Mouse (Mus musculus) lung, embryonic 15.5 days (tissue): ENCODE results near the gene Krt78. TPM values are rescaled to one million over a fixed set of nuclear protein-coding genes. Genes with fewer than 3 reads are reported as not detected.

Experiments used
- ATAC-seq: fragments of 200-750 bp; cut with Nextera tagmentation; 2 replicates; pipeline ENCODE4 v1.8.0; 2017; ENCODE audit warnings: moderate number of reproducible peaks, borderline replicate concordance; ENCODE audit not compliant: low FRiP score, low TSS enrichment; ENCODE audit errors: extremely low read depth
- H3K27ac ChIP-seq: fragments of 300-500 bp; sonication (generic); 2 replicates; pipeline ENCODE4 v1.5.1; 2015; ENCODE audit warnings: moderate library complexity, mild to moderate bottlenecking, inconsistent platforms
- H3K27me3 ChIP-seq: fragments of 300-500 bp; sonication (generic); 2 replicates; pipeline ENCODE4 v1.6.1; 2015; ENCODE audit warnings: inconsistent platforms
- H3K36me3 ChIP-seq: fragments of 300-500 bp; sonication (generic); 2 replicates; pipeline ENCODE4 v1.6.1; 2015; ENCODE audit warnings: inconsistent platforms
- H3K4me1 ChIP-seq: fragments of 300-500 bp; sonication (generic); 2 replicates; pipeline ENCODE4 v1.6.1; 2015; ENCODE audit warnings: inconsistent platforms
- H3K4me2 ChIP-seq: fragments of 300-500 bp; sonication (generic); 2 replicates; pipeline ENCODE4 v1.6.1; 2015; ENCODE audit warnings: inconsistent platforms, mild to moderate bottlenecking, moderate library complexity
- H3K4me3 ChIP-seq: fragments of 300-500 bp; sonication (generic); 2 replicates; pipeline ENCODE4 v1.5.1; 2015; ENCODE audit warnings: mild to moderate bottlenecking, inconsistent platforms
- H3K9ac ChIP-seq: fragments of 300-500 bp; sonication (generic); 2 replicates; pipeline ENCODE4 v1.6.1; 2015; ENCODE audit warnings: inconsistent platforms
- H3K9me3 ChIP-seq: fragments of 300-500 bp; sonication (generic); 2 replicates; pipeline ENCODE4 v1.6.1; 2016; ENCODE audit warnings: inconsistent platforms
- WGBS: fragments of 180-500 bp; shearing (Covaris S2); methylation state at CpG from one replicate; pipeline ENCODE4 v1.1.7; 2015; 5-methylcytosine and 5-hydroxymethylcytosine counted together
- polyA plus RNA-seq: library from polyadenylated mRNA; unstranded; fragments of >200 nt; fragmentation: Nextera tagmentation; extraction: Ambion mirVana; gene quantifications from 2 replicates; pipeline ENCODE4 v1.2.1, GENCODE M21; 2015

Krt78 gene
- polyA plus RNA-seq, 1 experiment from 2014 or later = 0.22 TPM

- no peak overlapping the region for H3K4me2 ChIP-seq
- WGBS = 83% methylated on average over 3 of the region's 3 CpGs
- H3K27me3 ChIP-seq = no peaks in the 10 kb centered on the region
- H3K27ac ChIP-seq = no peak overlapping the region
- H3K9ac ChIP-seq = no peak overlapping the region
- no peak for ATAC-seq
- H3K36me3 ChIP-seq = no peaks in the 10 kb centered on the region
- H3K9me3 ChIP-seq = no peaks in the 10 kb centered on the region
- H3K4me1 ChIP-seq = no peaks in the 10 kb centered on the region
- H3K4me3 ChIP-seq = no peak overlapping the region
Measured at GRCm38 (mm10) chr15:101958891-101959290, 4.8 kb upstream of the Krt78 start.

- no peaks in the 10 kb centered on the region for H3K9me3 ChIP-seq
- H3K4me1 ChIP-seq = peaks cover 13% of the 10 kb centered on the region; the same call in 1 of the 2 replicates
- ATAC-seq = peak; percentile 39
- no peak overlapping the region for H3K4me3 ChIP-seq
- H3K36me3 ChIP-seq = no peaks in the 10 kb centered on the region
- H3K4me2 ChIP-seq = no peak overlapping the region
- H3K27ac ChIP-seq = peak overlapping the region; percentile 82
- no peak overlapping the region for H3K9ac ChIP-seq
- WGBS = 67% methylated on average over 7 of the region's 7 CpGs
- H3K27me3 ChIP-seq = no peaks in the 10 kb centered on the region
Measured at GRCm38 (mm10) chr15:101952733-101953474, 1.2 kb downstream of the Krt78 start.

- no peaks in the 10 kb centered on the region for H3K27me3 ChIP-seq
- no peak overlapping the region for H3K9ac ChIP-seq
- H3K9me3 ChIP-seq = no peaks in the 10 kb centered on the region
- 59% methylated on average over 1 of the region's 1 CpGs for WGBS
- peaks cover 25% of the 10 kb centered on the region for H3K4me1 ChIP-seq
- ATAC-seq = peak; percentile 70
- no peak overlapping the region for H3K4me2 ChIP-seq
- no peaks in the 10 kb centered on the region for H3K36me3 ChIP-seq
- H3K4me3 ChIP-seq = no peak overlapping the region
- 0 out of 2 replicates have a peak overlapping the region, but pooled peaks have one; percentile 37 for H3K27ac ChIP-seq
Measured at GRCm38 (mm10) chr15:101945430-101945829, 8.7 kb downstream of the Krt78 start.

GRCm38 (mm10) chr15:101941948-101942347 is 12.1 kb downstream of the Krt78 start:
- no peak overlapping the region for H3K9ac ChIP-seq
- H3K4me2 ChIP-seq = no peak overlapping the region
- no peak for ATAC-seq
- 35% methylated on average over 8 of the region's 8 CpGs for WGBS
- no peaks in the 10 kb centered on the region for H3K9me3 ChIP-seq
- H3K4me3 ChIP-seq = no peak overlapping the region
- H3K27ac ChIP-seq = no peak overlapping the region
- H3K4me1 ChIP-seq = peaks cover 35% of the 10 kb centered on the region
- H3K36me3 ChIP-seq = no peaks in the 10 kb centered on the region
- no peaks in the 10 kb centered on the region for H3K27me3 ChIP-seq

GRCm38 (mm10) chr15:101940274-101940829 is 13.7 kb downstream of the Krt78 start, which contains the start of gene Krt79:
TSS of gene Krt79 (minus strand) at chr15:101940324.
- Histone ChIP-seq H3K9me3 (no peaks in the 10 kb centered on the region), H3K9ac (no peak within 1 kb of the TSS), H3K27me3 (no peaks in the 10 kb centered on the region), H3K36me3 (no peaks in the 10 kb centered on the region), H3K4me3 (no peak within 1 kb of the TSS), H3K4me1 (peaks cover 29% of the 10 kb centered on the region), H3K4me2 (no peak within 1 kb of the TSS), H3K27ac (peak within 1 kb of the TSS; percentile 31; the same call in 1 of the 2 replicates)
- WGBS = 38% methylated on average over 6 of the region's 6 CpGs
- no peak for ATAC-seq

GRCm38 (mm10) chr15:101938600-101939308 is 15.3 kb downstream of the Krt78 start:
- Histone ChIP-seq H3K4me3 (no peak overlapping the region), H3K27ac (peak overlapping the region; percentile 31; the same call in 1 of the 2 replicates), H3K36me3 (no peaks in the 10 kb centered on the region), H3K9me3 (no peaks in the 10 kb centered on the region), H3K4me2 (no peak overlapping the region), H3K4me1 (peaks cover 21% of the 10 kb centered on the region), H3K27me3 (no peaks in the 10 kb centered on the region), H3K9ac (no peak overlapping the region)
- ATAC-seq = no peak
- 67% methylated on average over 9 of the region's 9 CpGs for WGBS

- Histone ChIP-seq H3K4me3 (no peak overlapping the region), H3K27ac (no peak overlapping the region), H3K9me3 (no peaks in the 10 kb centered on the region), H3K4me2 (no peak overlapping the region), H3K9ac (no peak overlapping the region), H3K4me1 (peaks cover 11% of the 10 kb centered on the region; the same call in 1 of the 2 replicates), H3K36me3 (no peaks in the 10 kb centered on the region), H3K27me3 (peaks cover 10% of the 10 kb centered on the region; the same call in 1 of the 2 replicates)
- ATAC-seq = no peak
- WGBS = 59% methylated on average over 6 of the region's 6 CpGs
Measured at GRCm38 (mm10) chr15:101933024-101933423, 21.1 kb downstream of the Krt78 start.

- H3K27ac ChIP-seq = no peak overlapping the region
- H3K9ac ChIP-seq = no peak overlapping the region
- H3K9me3 ChIP-seq = no peaks in the 10 kb centered on the region
- no peaks in the 10 kb centered on the region for H3K36me3 ChIP-seq
- peak overlapping the region; percentile 8 for H3K4me3 ChIP-seq
- H3K4me1 ChIP-seq = peaks cover 11% of the 10 kb centered on the region; the same call in 1 of the 2 replicates
- peak overlapping the region; percentile 42 for H3K4me2 ChIP-seq
- H3K27me3 ChIP-seq = peaks cover 10% of the 10 kb centered on the region; the same call in 1 of the 2 replicates
- no peak for ATAC-seq
- WGBS = 4% methylated on average over 17 of the region's 17 CpGs
Measured at GRCm38 (mm10) chr15:101929666-101930065, 24.4 kb downstream of the Krt78 start.

GRCm38 (mm10) chr15:101929087-101929486 is 25.0 kb downstream of the Krt78 start:
- H3K9me3 ChIP-seq = no peaks in the 10 kb centered on the region
- WGBS = 9% methylated on average over 9 of the region's 9 CpGs
- ATAC-seq = no peak
- peak overlapping the region; percentile 42 for H3K4me2 ChIP-seq
- no peak overlapping the region for H3K27ac ChIP-seq
- H3K9ac ChIP-seq = no peak overlapping the region
- H3K4me3 ChIP-seq = no peak overlapping the region
- H3K36me3 ChIP-seq = no peaks in the 10 kb centered on the region
- peaks cover 10% of the 10 kb centered on the region; the same call in 1 of the 2 replicates for H3K27me3 ChIP-seq
- peaks cover 11% of the 10 kb centered on the region; the same call in 1 of the 2 replicates for H3K4me1 ChIP-seq

GRCm38 (mm10) chr15:101927340-101928080 is 26.6 kb downstream of the Krt78 start:
- Histone ChIP-seq H3K4me2 (no peak overlapping the region), H3K27me3 (peaks cover 10% of the 10 kb centered on the region; the same call in 1 of the 2 replicates), H3K4me3 (no peak overlapping the region), H3K4me1 (peaks cover 11% of the 10 kb centered on the region; the same call in 1 of the 2 replicates), H3K36me3 (no peaks in the 10 kb centered on the region), H3K9me3 (no peaks in the 10 kb centered on the region), H3K9ac (no peak overlapping the region), H3K27ac (no peak overlapping the region)
- WGBS = 62% methylated on average over 12 of the region's 12 CpGs
- ATAC-seq = no peak

GRCm38 (mm10) chr15:101925041-101925440 is 29.0 kb downstream of the Krt78 start:
- Histone ChIP-seq H3K4me1 (peaks cover 11% of the 10 kb centered on the region; the same call in 1 of the 2 replicates), H3K4me2 (no peak overlapping the region), H3K9me3 (no peaks in the 10 kb centered on the region), H3K4me3 (no peak overlapping the region), H3K36me3 (no peaks in the 10 kb centered on the region), H3K27ac (no peak overlapping the region), H3K9ac (no peak overlapping the region), H3K27me3 (peaks cover 3% of the 10 kb centered on the region; the same call in 1 of the 2 replicates)
- ATAC-seq = no peak
- 76% methylated on average over 1 of the region's 1 CpGs for WGBS
